Mouse (Mus musculus): Measurements from ENCODE around the gene Kcnk10.

The Kcnk10 gene

DNA sequence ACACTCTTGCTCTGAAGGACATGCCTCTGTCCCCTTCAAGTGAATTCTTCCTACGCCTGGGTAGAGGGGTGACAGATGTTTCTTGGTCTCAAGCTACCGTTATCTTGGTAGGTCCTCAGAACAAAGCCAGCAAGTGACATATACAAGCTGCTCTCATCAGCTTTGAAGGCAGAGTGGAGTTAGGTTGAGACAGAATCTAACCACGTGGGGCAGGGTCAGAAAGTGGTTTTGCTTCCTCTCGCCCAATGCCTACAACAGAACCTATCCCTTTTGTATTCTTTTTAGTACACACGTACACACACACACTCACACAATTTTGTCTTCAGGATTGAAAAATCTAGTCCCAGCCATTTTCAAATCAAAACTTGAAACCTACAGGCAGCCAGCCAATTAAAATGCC, 186.8 kb downstream of the Kcnk10 start:
- peak; percentile 15 for DNase-seq

- DNase-seq: no peak
Measured at GRCm38 (mm10) chr12:98389618-98390017, 188.5 kb downstream of the Kcnk10 start.

Measured in heart, adult 11 months (tissue).